Mouse (Mus musculus) kidney, embryonic 15.5 days (tissue): ENCODE results near the gene Gm45623. TPM values are rescaled to one million over a fixed set of nuclear protein-coding genes. Genes with fewer than 3 reads are reported as not detected.

Source experiments
- ATAC-seq: fragments of 200-750 bp; cut with Nextera tagmentation; replicated peaks from 2 replicates; pipeline ENCODE4 v1.8.0; 2017; ENCODE audit warnings: moderate TSS enrichment; ENCODE audit not compliant: low FRiP score
- H3K27ac ChIP-seq: fragments of 300-500 bp; sonication (generic); 2 replicates; pipeline ENCODE4 v1.5.1; 2015; ENCODE audit warnings: mild to moderate bottlenecking, inconsistent platforms
- H3K27me3 ChIP-seq: fragments of 300-500 bp; sonication (generic); 2 replicates; pipeline ENCODE4 v1.6.1; 2015; ENCODE audit warnings: inconsistent platforms
- H3K36me3 ChIP-seq: fragments of 300-500 bp; sonication (generic); 2 replicates; pipeline ENCODE4 v1.6.1; 2015; ENCODE audit warnings: inconsistent platforms
- H3K4me1 ChIP-seq: fragments of 300-500 bp; sonication (generic); 2 replicates; pipeline ENCODE4 v1.6.1; 2015; ENCODE audit warnings: inconsistent platforms
- H3K4me2 ChIP-seq: fragments of 300-500 bp; sonication (generic); 2 replicates; pipeline ENCODE4 v1.6.1; 2015; ENCODE audit warnings: moderate library complexity, mild to moderate bottlenecking, inconsistent platforms
- H3K4me3 ChIP-seq: fragments of 300-500 bp; sonication (generic); replicated peaks from 2 replicates; pipeline ENCODE4 v1.5.1; 2015; ENCODE audit warnings: mild to moderate bottlenecking, inconsistent platforms
- H3K9ac ChIP-seq: fragments of 300-500 bp; sonication (generic); 2 replicates; pipeline ENCODE4 v1.6.1; 2015; ENCODE audit warnings: mild to moderate bottlenecking, inconsistent platforms
- H3K9me3 ChIP-seq: fragments of 300-500 bp; sonication (generic); replicated peaks from 2 replicates; pipeline ENCODE4 v1.6.1; 2016; ENCODE audit warnings: inconsistent platforms
- WGBS: fragments of 180-500 bp; shearing (Covaris S2); methylation state at CpG from one replicate; pipeline ENCODE4 v1.1.7; 2015; ENCODE audit warnings: mixed read lengths; 5-methylcytosine and 5-hydroxymethylcytosine counted together
- polyA plus RNA-seq: library from polyadenylated mRNA; unstranded; fragments of >200 nt; fragmentation: Nextera tagmentation; extraction: Ambion mirVana; gene quantifications from 2 replicates; pipeline ENCODE4 v1.2.1, GENCODE M21; 2015

Gm45623 gene
- not detected in 2 replicates for polyA plus RNA-seq

DNA sequence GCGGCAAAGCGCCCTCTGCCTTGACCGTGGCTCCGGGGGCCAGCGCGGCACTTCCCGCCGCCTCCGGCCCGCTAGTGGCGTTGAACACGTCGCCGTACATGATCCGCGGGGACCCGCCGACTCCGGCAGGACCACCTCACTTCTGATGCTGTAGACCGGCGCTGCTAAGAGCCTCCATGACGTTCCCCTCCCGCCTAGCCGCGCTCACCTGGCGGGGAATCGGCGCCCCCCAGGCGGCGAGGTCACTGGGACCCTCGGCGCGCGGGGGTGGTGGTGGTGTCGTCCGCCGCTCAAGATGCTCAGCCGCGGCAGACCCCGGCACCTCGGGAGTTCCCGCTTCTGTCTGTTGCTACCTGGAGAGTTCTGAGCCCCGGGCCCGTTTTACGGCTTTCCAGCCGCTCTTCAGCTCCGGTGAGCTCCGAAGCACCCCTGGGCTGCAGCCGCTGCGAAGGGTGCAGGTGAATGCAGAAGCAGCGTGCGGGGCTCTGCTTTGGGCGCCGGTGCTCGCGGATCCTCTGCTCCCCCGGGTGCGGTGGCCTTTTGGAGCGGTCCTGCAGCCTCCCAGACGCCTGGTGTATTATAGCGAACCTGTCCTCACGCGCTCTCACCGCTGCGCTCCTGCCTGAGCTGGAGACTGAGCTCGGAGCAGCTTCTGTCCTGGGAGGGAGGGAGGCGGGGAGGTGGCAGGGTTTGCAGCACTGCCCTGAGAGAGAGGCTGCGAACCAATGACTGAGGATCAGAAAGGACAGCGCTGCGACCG, at the start of gene Gm45623:
Gm45623 (minus strand) TSS at position 636 of the 760 bp plus-strand sequence.
- Histone ChIP-seq H3K4me1 (peaks cover 21% of the 10 kb centered on the region), H3K27ac (no peak within 1 kb of the TSS), H3K4me3 (peak within 1 kb of the TSS; percentile 43), H3K36me3 (no peaks in the 10 kb centered on the region), H3K4me2 (peak within 1 kb of the TSS; percentile 85), H3K9ac (peak within 1 kb of the TSS; percentile 19), H3K27me3 (peaks cover 59% of the 10 kb centered on the region), H3K9me3 (no peaks in the 10 kb centered on the region)
- ATAC-seq = no peak
- 1% methylated on average over 70 of the region's 71 CpGs for WGBS

DNA sequence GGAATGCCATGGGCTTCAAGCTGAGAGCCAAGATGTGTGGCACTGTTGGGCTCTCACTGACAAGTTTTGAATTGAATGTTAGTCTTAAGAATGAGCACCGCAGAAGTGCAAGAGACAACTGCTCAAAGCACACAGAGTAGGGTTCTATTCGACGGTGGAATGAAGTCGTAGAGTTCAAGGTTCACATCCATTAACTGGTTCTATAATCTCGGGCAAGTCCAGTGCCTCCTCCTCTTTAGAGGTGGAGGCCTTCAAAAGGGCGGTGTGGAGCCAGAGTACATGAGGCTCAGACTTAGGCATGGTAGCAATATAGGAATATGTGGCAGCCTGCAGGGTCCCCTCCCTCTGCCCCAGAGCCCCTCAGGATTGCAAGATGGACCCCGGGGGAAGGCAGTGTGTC, 43.8 kb upstream of the Gm45623 start:
- Histone ChIP-seq H3K9ac (no peak overlapping the region), H3K4me3 (no peak overlapping the region), H3K4me1 (0 out of 2 replicates have a peak, but pooled peaks cover 6% of the 10 kb centered on the region), H3K36me3 (no peaks in the 10 kb centered on the region), H3K27me3 (no peaks in the 10 kb centered on the region; the same call in 1 of the 2 replicates), H3K9me3 (no peaks in the 10 kb centered on the region), H3K4me2 (no peak overlapping the region), H3K27ac (no peak overlapping the region)
- WGBS = 84% methylated on average over 7 of the region's 7 CpGs
- no peak for ATAC-seq

DNA sequence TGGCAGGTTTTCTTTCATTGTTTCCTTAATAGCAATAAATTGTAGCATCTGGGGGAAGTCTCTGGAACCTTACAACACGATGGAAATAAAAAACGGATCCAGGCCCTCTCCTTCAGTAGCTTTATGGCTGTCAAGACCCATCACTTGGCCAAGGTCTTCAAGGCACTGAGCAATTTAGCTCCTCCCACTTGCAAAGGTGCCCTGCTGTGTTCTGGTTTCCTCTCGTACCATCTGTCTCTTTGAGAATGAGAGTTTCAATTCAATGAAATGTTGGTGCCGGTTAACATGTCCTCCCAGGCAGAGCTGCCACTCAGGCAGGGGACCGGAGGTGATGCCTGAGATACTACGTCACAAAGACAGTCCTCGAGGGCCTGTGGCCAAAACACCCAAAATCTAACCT, 41.9 kb upstream of the Gm45623 start:
- Histone ChIP-seq H3K4me1 (0 out of 2 replicates have a peak, but pooled peaks cover 6% of the 10 kb centered on the region), H3K27me3 (no peaks in the 10 kb centered on the region; the same call in 1 of the 2 replicates), H3K27ac (no peak overlapping the region), H3K36me3 (no peaks in the 10 kb centered on the region), H3K9ac (no peak overlapping the region), H3K4me3 (no peak overlapping the region), H3K4me2 (no peak overlapping the region), H3K9me3 (no peaks in the 10 kb centered on the region)
- WGBS = 75% methylated on average over 7 of the region's 7 CpGs
- ATAC-seq = no peak

DNA sequence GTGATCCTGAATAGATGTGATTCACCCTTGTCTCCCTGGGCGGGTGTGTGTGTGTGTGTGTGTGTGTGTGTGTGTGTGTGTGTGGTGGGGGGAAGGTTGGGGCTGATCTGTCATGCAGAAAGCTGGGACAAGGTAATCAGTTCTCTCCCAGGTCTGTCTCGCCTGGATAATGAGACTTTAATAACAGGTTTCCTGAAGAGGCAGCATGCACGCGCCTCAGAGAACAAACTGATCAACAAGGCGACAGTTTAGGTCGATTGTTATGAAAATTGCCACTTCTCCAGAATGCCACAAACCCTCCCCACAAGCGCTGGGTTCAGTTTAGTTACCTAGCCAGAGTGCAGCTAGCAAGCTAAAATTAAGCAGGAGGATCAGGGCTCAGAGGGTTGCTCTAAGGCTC, 40.8 kb upstream of the Gm45623 start:
- Histone ChIP-seq H3K36me3 (no peaks in the 10 kb centered on the region), H3K9me3 (no peaks in the 10 kb centered on the region), H3K27me3 (no peaks in the 10 kb centered on the region; the same call in 1 of the 2 replicates), H3K4me3 (no peak overlapping the region), H3K27ac (no peak overlapping the region), H3K4me1 (0 out of 2 replicates have a peak, but pooled peaks cover 6% of the 10 kb centered on the region), H3K4me2 (no peak overlapping the region), H3K9ac (no peak overlapping the region)
- no peak for ATAC-seq
- WGBS = 51% methylated on average over 7 of the region's 7 CpGs

DNA sequence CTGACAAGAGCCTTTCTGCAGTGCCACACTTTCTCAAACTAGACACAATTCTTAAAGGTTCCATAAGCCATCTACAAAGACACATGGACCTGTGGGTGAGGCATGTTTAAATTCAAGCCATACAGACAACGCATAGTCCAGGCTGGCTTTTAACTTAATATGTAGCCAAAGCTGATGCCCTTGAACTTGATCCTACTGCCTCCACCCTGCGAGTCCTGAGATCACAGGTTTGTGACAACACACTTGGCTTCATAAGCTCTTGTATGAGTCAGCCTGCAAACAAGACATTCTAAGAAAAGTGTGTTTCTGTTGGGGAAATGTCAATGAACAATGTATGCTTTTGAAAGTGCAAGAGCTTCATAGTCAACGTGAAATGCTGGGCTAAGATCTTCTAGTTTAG, 39.2 kb upstream of the Gm45623 start:
- Histone ChIP-seq H3K9me3 (no peaks in the 10 kb centered on the region), H3K4me2 (no peak overlapping the region), H3K9ac (no peak overlapping the region), H3K27ac (no peak overlapping the region), H3K27me3 (no peaks in the 10 kb centered on the region; the same call in 1 of the 2 replicates), H3K4me3 (no peak overlapping the region), H3K36me3 (no peaks in the 10 kb centered on the region), H3K4me1 (0 out of 2 replicates have a peak, but pooled peaks cover 6% of the 10 kb centered on the region)
- ATAC-seq = no peak
- 87% methylated on average over 3 of the region's 3 CpGs for WGBS

DNA sequence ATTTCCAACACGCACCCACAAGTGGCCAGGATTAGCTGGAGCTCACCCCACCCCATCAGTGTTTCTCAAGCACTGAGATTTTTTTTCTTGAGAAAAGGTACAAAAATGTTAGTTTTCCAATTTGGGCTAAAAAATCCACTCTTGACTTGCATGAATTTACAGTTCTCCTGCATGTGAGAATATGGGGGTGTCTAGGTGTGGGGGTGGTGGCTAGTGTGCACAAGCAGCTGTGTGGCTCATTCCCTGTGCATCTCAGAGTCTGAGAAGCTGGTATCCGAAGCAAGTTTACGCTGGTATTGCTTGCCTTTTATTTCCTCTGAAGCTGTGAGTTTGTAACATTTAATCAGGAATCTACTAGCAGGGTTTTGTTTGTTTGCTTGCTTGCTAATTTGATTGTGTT, 37.1 kb upstream of the Gm45623 start:
- Histone ChIP-seq H3K27ac (no peak overlapping the region), H3K9me3 (no peaks in the 10 kb centered on the region), H3K36me3 (no peaks in the 10 kb centered on the region), H3K4me1 (0 out of 2 replicates have a peak, but pooled peaks cover 6% of the 10 kb centered on the region), H3K4me2 (no peak overlapping the region), H3K9ac (no peak overlapping the region), H3K4me3 (no peak overlapping the region), H3K27me3 (no peaks in the 10 kb centered on the region; the same call in 1 of the 2 replicates)
- ATAC-seq = no peak
- WGBS = 86% methylated on average over 3 of the region's 3 CpGs

DNA sequence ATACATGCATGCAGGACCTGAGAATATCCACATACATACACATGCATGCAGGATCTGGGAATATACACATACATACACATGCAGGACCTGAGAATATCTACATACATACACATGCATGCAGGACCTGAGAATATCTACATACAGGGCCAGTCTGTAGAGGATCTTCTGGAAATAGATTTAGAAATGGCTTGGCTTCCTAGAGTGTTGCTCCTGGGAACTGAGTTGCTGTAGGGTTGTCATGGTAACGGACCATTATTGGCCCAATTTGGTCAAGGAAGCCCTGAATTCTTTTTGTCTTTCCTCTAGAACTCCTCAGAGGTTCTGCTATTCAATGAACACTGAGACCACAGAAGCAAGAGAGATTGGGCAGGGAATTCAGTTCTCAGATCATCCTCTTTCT, 29.0 kb upstream of the Gm45623 start:
- Histone ChIP-seq H3K9ac (no peak overlapping the region), H3K4me3 (no peak overlapping the region), H3K36me3 (no peaks in the 10 kb centered on the region), H3K27me3 (no peaks in the 10 kb centered on the region), H3K27ac (no peak overlapping the region), H3K4me1 (no peaks in the 10 kb centered on the region), H3K9me3 (peaks cover 3% of the 10 kb centered on the region; the same call in 1 of the 2 replicates), H3K4me2 (no peak overlapping the region)
- WGBS = 84% methylated on average over 1 of the region's 1 CpGs
- no peak for ATAC-seq

DNA sequence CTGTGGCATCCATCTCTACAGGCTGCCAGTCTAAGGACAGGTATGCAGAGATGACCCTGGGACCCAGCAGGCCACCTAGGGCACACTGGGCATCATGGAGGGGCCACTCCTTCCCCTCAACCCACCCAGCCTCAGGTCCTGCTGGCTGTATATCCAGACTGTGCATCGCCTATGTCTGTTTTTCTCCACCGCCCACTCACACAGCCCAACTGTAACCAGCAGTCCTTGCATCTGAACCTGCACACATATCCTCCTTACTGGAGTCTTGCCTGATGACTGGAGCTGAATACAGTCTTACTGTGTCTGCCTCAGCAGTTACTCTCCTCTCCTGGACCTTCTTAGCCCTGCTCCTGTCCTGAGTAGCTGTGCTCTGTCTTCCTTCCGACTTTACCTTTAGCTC, 28.1 kb upstream of the Gm45623 start:
- Histone ChIP-seq H3K36me3 (no peaks in the 10 kb centered on the region), H3K4me3 (no peak overlapping the region), H3K27ac (no peak overlapping the region), H3K27me3 (no peaks in the 10 kb centered on the region), H3K4me2 (no peak overlapping the region), H3K9me3 (peaks cover 3% of the 10 kb centered on the region; the same call in 1 of the 2 replicates), H3K4me1 (no peaks in the 10 kb centered on the region), H3K9ac (no peak overlapping the region)
- ATAC-seq = no peak
- WGBS = 74% methylated on average over 3 of the region's 3 CpGs

DNA sequence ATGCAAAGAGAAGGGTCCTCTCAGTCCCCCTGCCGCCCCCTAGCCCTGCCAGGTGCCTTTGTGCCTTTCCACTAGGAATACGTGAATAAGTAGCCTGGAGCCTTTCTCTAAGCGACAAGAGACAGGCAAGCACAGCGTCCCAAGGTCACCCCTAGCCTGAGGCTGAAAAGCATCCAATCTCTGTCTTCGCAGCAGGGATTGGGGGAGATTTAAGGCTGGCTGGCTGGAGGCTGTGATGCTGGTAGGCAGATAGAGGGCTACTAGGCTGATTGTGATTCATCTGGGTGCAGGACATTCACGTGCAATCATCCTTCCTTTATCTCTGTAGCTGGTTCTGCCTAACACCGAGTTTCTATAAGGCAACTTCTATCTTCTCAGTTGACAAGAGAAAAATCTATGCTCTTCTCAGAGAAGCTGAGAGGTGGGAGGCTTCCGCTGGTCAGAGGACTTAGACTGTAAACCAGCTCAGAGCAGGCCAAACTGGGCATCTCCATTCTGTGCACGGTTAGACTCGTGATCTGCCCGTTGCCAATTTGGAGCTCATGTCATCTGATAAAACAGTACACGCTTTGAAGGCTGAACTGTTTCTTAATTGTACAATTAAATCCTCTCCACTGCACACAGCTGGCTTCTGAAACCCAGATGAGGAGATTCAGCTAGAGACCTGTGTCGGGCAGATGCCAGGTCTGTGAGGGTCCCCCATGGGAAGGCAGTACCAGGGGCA, 27.3 kb upstream of the Gm45623 start:
- Histone ChIP-seq H3K36me3 (no peaks in the 10 kb centered on the region), H3K27ac (no peak overlapping the region), H3K4me1 (no peaks in the 10 kb centered on the region), H3K9ac (no peak overlapping the region), H3K4me3 (no peak overlapping the region), H3K9me3 (peaks cover 3% of the 10 kb centered on the region; the same call in 1 of the 2 replicates), H3K27me3 (no peaks in the 10 kb centered on the region), H3K4me2 (no peak overlapping the region)
- WGBS = 66% methylated on average over 13 of the region's 13 CpGs
- no peak for ATAC-seq

DNA sequence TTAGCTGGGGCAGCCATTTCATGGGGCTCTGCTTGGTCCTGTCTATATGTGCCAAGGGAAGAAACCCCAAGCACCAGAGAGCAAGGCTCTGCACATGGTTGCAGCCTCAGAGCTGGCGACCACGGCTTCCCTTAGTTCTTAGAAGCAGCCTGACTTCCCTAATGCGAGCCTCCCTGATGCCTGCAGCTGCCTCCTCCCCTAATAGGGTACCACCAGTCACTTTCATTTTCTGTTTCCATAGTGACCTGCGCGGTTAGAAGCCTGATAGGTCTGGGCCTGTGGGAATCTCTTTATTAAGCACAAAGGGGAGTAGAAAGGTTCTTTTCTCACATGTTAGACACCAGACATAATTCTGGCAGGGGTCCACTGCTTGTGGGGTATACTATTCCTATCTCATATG, 20.7 kb upstream of the Gm45623 start:
- Histone ChIP-seq H3K9me3 (no peaks in the 10 kb centered on the region), H3K27ac (no peak overlapping the region), H3K4me2 (no peak overlapping the region), H3K9ac (no peak overlapping the region), H3K27me3 (no peaks in the 10 kb centered on the region), H3K4me1 (peaks cover 13% of the 10 kb centered on the region), H3K4me3 (no peak overlapping the region), H3K36me3 (no peaks in the 10 kb centered on the region)
- ATAC-seq = no peak
- WGBS = 50% methylated on average over 5 of the region's 5 CpGs

DNA sequence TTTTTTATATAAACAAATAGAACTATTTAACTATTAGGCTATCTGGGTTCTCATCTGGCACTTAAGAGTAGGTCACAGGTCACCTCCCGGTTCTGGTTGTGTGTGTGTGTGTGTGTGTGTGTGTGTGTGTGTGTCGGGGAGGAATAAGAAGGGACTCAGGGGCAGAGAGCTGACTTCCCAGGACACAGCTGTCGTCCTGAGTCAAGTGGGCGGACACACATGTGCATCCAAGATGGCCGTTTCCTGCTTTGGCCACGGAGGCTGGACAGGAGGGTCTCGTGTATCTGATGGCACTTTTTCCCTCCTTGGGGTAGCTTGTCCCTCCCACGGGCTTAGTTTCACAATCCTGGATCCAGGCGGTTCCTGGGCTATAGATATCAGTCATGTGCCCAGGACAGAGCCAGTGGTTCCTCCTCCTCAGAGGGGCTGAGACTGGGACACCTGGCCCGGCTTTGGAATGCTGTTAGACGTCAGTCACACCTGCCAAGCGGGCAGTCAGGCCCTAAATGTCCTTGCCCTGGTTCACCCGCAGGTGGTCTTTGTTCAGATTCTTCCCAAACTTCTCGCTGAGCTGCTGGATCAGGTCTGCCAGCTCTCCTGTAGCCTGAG, 19.7 kb upstream of the Gm45623 start:
- Histone ChIP-seq H3K27ac (no peak overlapping the region), H3K36me3 (no peaks in the 10 kb centered on the region), H3K27me3 (no peaks in the 10 kb centered on the region), H3K9me3 (no peaks in the 10 kb centered on the region), H3K4me2 (no peak overlapping the region), H3K4me3 (no peak overlapping the region), H3K9ac (no peak overlapping the region), H3K4me1 (peaks cover 13% of the 10 kb centered on the region)
- 31% methylated on average over 14 of the region's 14 CpGs for WGBS
- peak; percentile 69 for ATAC-seq

DNA sequence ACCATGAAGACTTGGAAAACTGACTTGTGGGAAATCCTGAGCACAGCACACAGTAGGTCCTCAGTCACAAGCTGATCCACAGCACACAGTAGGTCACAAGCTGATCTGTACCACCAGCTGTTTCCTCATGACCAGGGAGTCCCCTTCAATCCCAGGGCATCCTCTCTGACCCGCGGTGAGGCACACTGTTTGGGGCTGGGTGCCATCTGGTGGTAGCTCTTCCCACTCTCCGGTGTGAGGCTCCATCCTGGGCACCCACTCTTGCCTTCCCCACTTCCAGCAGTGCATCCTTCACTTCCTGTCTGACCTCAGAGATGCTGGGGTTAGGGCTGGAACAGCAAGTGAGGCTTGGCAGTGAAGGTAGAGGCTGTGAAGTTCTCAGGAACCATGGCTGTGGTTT, 19.0 kb upstream of the Gm45623 start:
- 48% methylated on average over 3 of the region's 3 CpGs for WGBS
- H3K9me3 ChIP-seq = no peaks in the 10 kb centered on the region
- no peak overlapping the region for H3K4me3 ChIP-seq
- no peak overlapping the region for H3K9ac ChIP-seq
- no peak overlapping the region for H3K4me2 ChIP-seq
- H3K4me1 ChIP-seq = peaks cover 13% of the 10 kb centered on the region
- no peaks in the 10 kb centered on the region for H3K36me3 ChIP-seq
- ATAC-seq = no peak
- H3K27ac ChIP-seq = no peak overlapping the region
- no peaks in the 10 kb centered on the region for H3K27me3 ChIP-seq
